ENCODE assay signal across 21 mouse cellular contexts in genomic region chr2:146174173-146174572, GRCm38 (mm10). TPM values are rescaled to one million over a fixed set of nuclear protein-coding genes. Genes with fewer than 3 reads are reported as not detected.
DNase-seq lines count a peak whose midpoint lies in the region; ATAC-seq lines count a peak whose summit lies in the region.
"Had no signal": no experiment of that assay in that cellular context is flagged by ENCODE, and none has a peak within 500 bp of the region (broad histone marks: within the 10 kb centered on the region; RNA-seq: fewer than 3 reads in every experiment).

No protein-coding gene starts in this region.

- no peak overlapping the region for H3K4me3 ChIP-seq in midbrain, embryonic 15.5 days
- H3K4me3 ChIP-seq: embryonic facial prominence, embryonic 13.5 days; heart, adult 2 months; limb, embryonic 15.5 days; midbrain, embryonic 13.5 days had no signal

- WGBS in midbrain, embryonic 15.5 days: 84% methylated on average over 7 of the region's 7 CpGs

- no peak overlapping the region for H3K9ac ChIP-seq in midbrain, embryonic 15.5 days
- H3K9ac ChIP-seq: embryonic facial prominence, embryonic 13.5 days; hindbrain, embryonic 14.5 days; limb, embryonic 15.5 days; lung, embryonic 14.5 days; midbrain, embryonic 13.5 days had no signal

- no peaks in the 10 kb centered on the region for H3K4me1 ChIP-seq in midbrain, embryonic 15.5 days
- H3K4me1 ChIP-seq: embryonic facial prominence, embryonic 13.5 days; limb, embryonic 15.5 days had no signal

- no peak for ATAC-seq in midbrain, embryonic 15.5 days (replicated peaks)
- ATAC-seq: intestine, embryonic 16.5 days; midbrain, embryonic 13.5 days had no signal

- H3K4me2 ChIP-seq in midbrain, embryonic 15.5 days: no peak overlapping the region
- H3K4me2 ChIP-seq: embryonic facial prominence, embryonic 13.5 days; hindbrain, embryonic 14.5 days; limb, embryonic 15.5 days; lung, embryonic 14.5 days; midbrain, embryonic 13.5 days had no signal

- no peaks in the 10 kb centered on the region for H3K36me3 ChIP-seq in midbrain, embryonic 15.5 days (replicated peaks)
- H3K36me3 ChIP-seq: embryonic facial prominence, embryonic 13.5 days; limb, embryonic 15.5 days; midbrain, embryonic 13.5 days had no signal

- H3K9me3 ChIP-seq in midbrain, embryonic 15.5 days: no peaks in the 10 kb centered on the region
- H3K9me3 ChIP-seq: embryonic facial prominence, embryonic 13.5 days; limb, embryonic 15.5 days; midbrain, embryonic 13.5 days had no signal

- no peaks in the 10 kb centered on the region for H3K27me3 ChIP-seq in midbrain, embryonic 15.5 days (replicated peaks)
- H3K27me3 ChIP-seq: CH12.LX; embryonic facial prominence, embryonic 13.5 days; limb, embryonic 15.5 days; midbrain, embryonic 13.5 days had no signal

- peak; percentile 33 to 40 for DNase-seq in cerebellum, postnatal 14 days
- DNase-seq in cerebellum, adult 18-20 months: no peak
- peak; percentile 75 for DNase-seq in brain, adult 2 months (ENCODE audit: low read depth, low spot score)
- peak; percentile 23 to 38 for DNase-seq in frontal cortex, postnatal 14 days (ENCODE audit: low spot score in 2 of 2)
- DNase-seq in right cerebral cortex, adult 18-20 months: peak; percentile 19
- DNase-seq in ovary, adult 18-20 months (ENCODE audit: low spot score): no peak
- DNase-seq in spleen, postnatal 14 days (ENCODE audit: low spot score in 2 of 2): no peak
- DNase-seq: adrenal gland, postnatal 25 days; heart, adult 2 months; lung, embryonic 14.5 days; thymus, postnatal 36 days had no signal

- H3K27ac ChIP-seq in midbrain, embryonic 15.5 days: no peak overlapping the region
- H3K27ac ChIP-seq: embryonic facial prominence, embryonic 13.5 days; heart, adult 2 months; hindbrain, embryonic 14.5 days; kidney, postnatal 0 days; limb, embryonic 15.5 days; midbrain, embryonic 13.5 days; stomach, postnatal 0 days had no signal

RNA-seq across cellular contexts. Expression of gene Insm1, which starts 47.5 kb away (rescaled TPM):
- 3.5 and 4.2 TPM in 2 replicates for polyA plus RNA-seq in midbrain, embryonic 15.5 days (2015; fragmentation: Nextera tagmentation; extraction: Ambion mirVana)
- polyA plus RNA-seq: heart, adult 2 months; heart, postnatal 0 days; kidney, postnatal 0 days had no signal

Comparison
In these comparisons a context has a peak if more than half of its experiments do, and no peak if none do; other contexts are left out.
1. DNase-seq: peak in cerebellum, postnatal 14 days (2 of 2), brain, adult 2 months (single experiment), frontal cortex, postnatal 14 days (2 of 2) and right cerebral cortex, adult 18-20 months (single experiment); none in cerebellum, adult 18-20 months (0 of 2), ovary, adult 18-20 months (single experiment) and spleen, postnatal 14 days (0 of 2).